8 mouse cellular contexts compared by ENCODE assay signal in the genomic region with DNA sequence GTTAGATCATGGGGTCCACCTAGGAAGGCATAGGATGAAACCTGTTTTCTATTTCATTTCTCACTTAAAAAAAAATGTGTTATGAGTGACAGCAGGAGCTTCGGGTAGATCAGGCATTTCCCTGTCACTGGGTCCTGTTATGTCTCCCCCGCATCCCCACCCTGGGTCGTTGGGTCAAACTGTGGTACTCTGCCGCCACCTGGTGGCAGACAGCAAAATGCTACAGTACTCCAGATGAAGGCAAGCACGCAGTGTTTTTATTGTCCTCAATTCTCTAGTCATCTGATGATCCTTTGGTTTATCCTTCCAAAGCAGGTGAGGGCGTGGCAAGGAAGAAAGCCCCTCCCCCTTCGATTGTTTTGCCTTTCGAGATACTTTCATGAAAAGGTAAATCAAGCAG.
DNase-seq lines count a peak whose midpoint lies in the region; ATAC-seq and TF ChIP-seq lines count a peak whose summit lies in the region.

No protein-coding gene starts in this region.

- ATAC-seq in heart, embryonic 12.5 days (ENCODE audit: insufficient number of reproducible peaks, low FRiP score) = no peak
- ATAC-seq in intestine, embryonic 14.5 days (replicated peaks; ENCODE audit: low FRiP score, low TSS enrichment, low read depth) = peak; percentile 74; the same call in 1 of the 2 replicates
- peak; percentile 82 for ATAC-seq in limb, embryonic 11.5 days (ENCODE audit: insufficient number of reproducible peaks, low FRiP score, low TSS enrichment, low read depth)
- peak; percentile 80 for ATAC-seq in midbrain, postnatal 0 days (ENCODE audit: low FRiP score)
- no peak for ATAC-seq in stomach, postnatal 0 days (ENCODE audit: low FRiP score, low TSS enrichment)

- peaks cover 53% of the 10 kb centered on the region for H3K4me1 ChIP-seq in heart, embryonic 12.5 days (replicated peaks)
- H3K4me1 ChIP-seq in intestine, embryonic 14.5 days (replicated peaks; ENCODE audit: control insufficient read depth, insufficient read depth, low read length) = no peaks in the 10 kb centered on the region
- H3K4me1 ChIP-seq in limb, embryonic 11.5 days (ENCODE audit: control insufficient read depth, insufficient read depth, low read length) = no peaks in the 10 kb centered on the region
- 0 out of 2 replicates have a peak, but pooled peaks cover 4% of the 10 kb centered on the region for H3K4me1 ChIP-seq in midbrain, postnatal 0 days (ENCODE audit: insufficient read depth, low read length)
- no peaks in the 10 kb centered on the region for H3K4me1 ChIP-seq in stomach, postnatal 0 days (replicated peaks; ENCODE audit: control insufficient read depth, insufficient read depth)

- WGBS in heart, embryonic 12.5 days = under 1% methylated on average over 8 of the region's 8 CpGs
- 1% methylated on average over 8 of the region's 8 CpGs for WGBS in intestine, embryonic 14.5 days
- 5% methylated on average over 8 of the region's 8 CpGs for WGBS in limb, embryonic 11.5 days
- 2% methylated on average over 8 of the region's 8 CpGs for WGBS in midbrain, postnatal 0 days
- 3% methylated on average over 8 of the region's 8 CpGs for WGBS in stomach, postnatal 0 days

- intact Hi-C loops in gastrocnemius, adult 2 months (cut with DNase I) = loop anchor here (1.0 to 10.0 kb wide), 4 partner anchors 60 to 313 kb away; partner anchors contain the start of gene Apba1

- H3K27me3 ChIP-seq in heart, embryonic 12.5 days (replicated peaks) = no peaks in the 10 kb centered on the region
- no peaks in the 10 kb centered on the region for H3K27me3 ChIP-seq in intestine, embryonic 14.5 days (replicated peaks; ENCODE audit: control insufficient read depth, insufficient read depth, low read length)
- no peaks in the 10 kb centered on the region for H3K27me3 ChIP-seq in limb, embryonic 11.5 days (ENCODE audit: control insufficient read depth, insufficient read depth, low read length)
- no peaks in the 10 kb centered on the region for H3K27me3 ChIP-seq in midbrain, postnatal 0 days (ENCODE audit: insufficient read depth, low read length)
- H3K27me3 ChIP-seq in stomach, postnatal 0 days (ENCODE audit: control insufficient read depth, insufficient read depth, low read length) = no peaks in the 10 kb centered on the region

- H3K27ac ChIP-seq in heart, embryonic 12.5 days (ENCODE audit: poor library complexity, severe bottlenecking) = no peak overlapping the region
- no peak overlapping the region for H3K27ac ChIP-seq in gastrocnemius, adult 2 months
- H3K27ac ChIP-seq in intestine, embryonic 14.5 days (ENCODE audit: low read depth) = no peak overlapping the region
- no peak overlapping the region for H3K27ac ChIP-seq in limb, embryonic 11.5 days (replicated peaks; ENCODE audit: low read depth, low read length)
- no peak overlapping the region for H3K27ac ChIP-seq in midbrain, postnatal 0 days (ENCODE audit: low read depth, low read length)
- no peak overlapping the region for H3K27ac ChIP-seq in stomach, postnatal 0 days (replicated peaks)

- no peak overlapping the region for H3K4me3 ChIP-seq in heart, embryonic 12.5 days
- no peak overlapping the region for H3K4me3 ChIP-seq in gastrocnemius, adult 2 months
- no peak overlapping the region for H3K4me3 ChIP-seq in intestine, embryonic 14.5 days (ENCODE audit: low read depth, low read length)
- H3K4me3 ChIP-seq in limb, embryonic 11.5 days (ENCODE audit: low read depth, low read length) = no peak overlapping the region
- H3K4me3 ChIP-seq in midbrain, postnatal 0 days (ENCODE audit: low read depth, low read length) = no peak overlapping the region
- no peak overlapping the region for H3K4me3 ChIP-seq in stomach, postnatal 0 days (ENCODE audit: low read depth, low read length)

- H3K9me3 ChIP-seq in heart, embryonic 12.5 days (replicated peaks) = peaks cover 7% of the 10 kb centered on the region
- H3K9me3 ChIP-seq in intestine, embryonic 14.5 days (ENCODE audit: control insufficient read depth, low read length) = no peaks in the 10 kb centered on the region
- no peaks in the 10 kb centered on the region for H3K9me3 ChIP-seq in limb, embryonic 11.5 days (ENCODE audit: control insufficient read depth, low read length)
- no peaks in the 10 kb centered on the region for H3K9me3 ChIP-seq in midbrain, postnatal 0 days (ENCODE audit: low read length)
- H3K9me3 ChIP-seq in stomach, postnatal 0 days (ENCODE audit: control insufficient read depth, low read length) = no peaks in the 10 kb centered on the region

- H3K4me2 ChIP-seq in heart, embryonic 12.5 days = no peak overlapping the region
- no peak overlapping the region for H3K4me2 ChIP-seq in intestine, embryonic 14.5 days (ENCODE audit: low read length)
- H3K4me2 ChIP-seq in limb, embryonic 11.5 days (ENCODE audit: low read depth, severe bottlenecking) = no peak overlapping the region
- H3K4me2 ChIP-seq in midbrain, postnatal 0 days (ENCODE audit: low read depth, low read length, poor library complexity, severe bottlenecking) = no peak overlapping the region
- H3K4me2 ChIP-seq in stomach, postnatal 0 days (replicated peaks; ENCODE audit: low read depth) = no peak overlapping the region

- H3K36me3 ChIP-seq in heart, embryonic 12.5 days = no peaks in the 10 kb centered on the region
- no peaks in the 10 kb centered on the region for H3K36me3 ChIP-seq in intestine, embryonic 14.5 days (ENCODE audit: control insufficient read depth, insufficient read depth, low read length)
- no peaks in the 10 kb centered on the region for H3K36me3 ChIP-seq in limb, embryonic 11.5 days (ENCODE audit: control insufficient read depth, insufficient read depth, low read length)
- H3K36me3 ChIP-seq in midbrain, postnatal 0 days (ENCODE audit: insufficient read depth, low read length) = no peaks in the 10 kb centered on the region
- H3K36me3 ChIP-seq in stomach, postnatal 0 days (ENCODE audit: control insufficient read depth, insufficient read depth, low read length) = no peaks in the 10 kb centered on the region

- peak; percentile 97 for TF ChIP-seq CTCF in gastrocnemius, adult 2 months (IDR thresholded peaks at IDR 0.05)
- TF ChIP-seq CTCF in midbrain, postnatal 0 days (IDR thresholded peaks at IDR 0.05) = peak; percentile 97
- peak; percentile 97 for TF ChIP-seq CTCF in stomach, postnatal 0 days (IDR thresholded peaks at IDR 0.05; ENCODE audit: low read depth)

- no peak for TF ChIP-seq EP300 in stomach, postnatal 0 days (optimal IDR thresholded peaks at IDR 0.05)

- DNase-seq in heart, adult 11 months = peak; percentile 95
- DNase-seq in cerebellum, adult 9-10 months = peak; percentile 76
- peak; percentile 82 for DNase-seq in gastrocnemius, adult 2 months
- DNase-seq in intestine, embryonic 14.5 days (ENCODE audit: low spot score) = peak; percentile 89
- DNase-seq in limb, embryonic 11.5 days (ENCODE audit: low spot score) = peak; percentile 84
- peak; percentile 80 for DNase-seq in midbrain, postnatal 0 days (ENCODE audit: low spot score)
- peak; percentile 64 for DNase-seq in stomach, postnatal 0 days (ENCODE audit: low spot score)

- H3K9ac ChIP-seq in heart, embryonic 12.5 days = no peak overlapping the region
- H3K9ac ChIP-seq in intestine, embryonic 14.5 days (ENCODE audit: low read length) = no peak overlapping the region
- no peak overlapping the region for H3K9ac ChIP-seq in limb, embryonic 11.5 days (ENCODE audit: low read length)
- H3K9ac ChIP-seq in midbrain, postnatal 0 days (replicated peaks; ENCODE audit: low read length, poor library complexity, severe bottlenecking) = no peak overlapping the region
- no peak overlapping the region for H3K9ac ChIP-seq in stomach, postnatal 0 days (ENCODE audit: low read length)

Comparison
In these comparisons a context has a peak if more than half of its experiments do, and no peak if none do; other contexts are left out.
1. ATAC-seq: peak in intestine, embryonic 14.5 days (single experiment), limb, embryonic 11.5 days (single experiment) and midbrain, postnatal 0 days (single experiment); none in heart, embryonic 12.5 days (single experiment) and stomach, postnatal 0 days (single experiment).
2. Peak in every context shown above with its lines, with median percentiles within 50 percentile points of each other: DNase-seq and CTCF ChIP-seq.